Mouse (Mus musculus) heart, embryonic 14.5 days (tissue): ENCODE measurements at regions not wholly inside any gene's neighbourhood (a gene's known extent, or its start where the extent isn't known, plus 50 kb on each side); places are given as distances from the start of the nearest gene placed in this dataset.
"Not testable (repeated sequence)": the region's sequence is repeated elsewhere in the genome, so short reads cannot be mapped to it uniquely, and the experiment has no call there.

Source experiments
- ATAC-seq: fragments of 200-750 bp; cut with Nextera tagmentation; 2 replicates; pipeline ENCODE4 v1.8.0; 2017; ENCODE audit warnings: low read depth, moderate TSS enrichment; ENCODE audit not compliant: insufficient number of reproducible peaks, insufficient read depth, low FRiP score
- H3K27ac ChIP-seq, 2 experiments: fragments of 200-500 bp in 1 of 2; fragments of 300-500 bp in 1 of 2; sonication (generic) in 1 of 2; replicated peaks in 1 of 2; 2 replicates each; pipeline ENCODE4 v1.5.1; 2012 to 2014; ENCODE audit warnings: low read depth in 2 of 2, low read length in 2 of 2, control low read depth in 1 of 2, mild to moderate bottlenecking in 1 of 2, mixed read lengths in 1 of 2; ENCODE audit not compliant: control insufficient read depth in 1 of 2, insufficient read depth in 1 of 2
- H3K27me3 ChIP-seq: fragments of 300-500 bp; sonication (generic); 2 replicates; pipeline ENCODE4 v1.6.1; 2014; ENCODE audit warnings: mild to moderate bottlenecking, low read length, control low read depth; ENCODE audit not compliant: control insufficient read depth, insufficient read depth
- H3K36me3 ChIP-seq: fragments of 300-500 bp; sonication (generic); 2 replicates; pipeline ENCODE4 v1.6.1; 2014; ENCODE audit warnings: mild to moderate bottlenecking, control low read depth, low read length, mixed read lengths; ENCODE audit not compliant: control insufficient read depth, insufficient read depth
- H3K4me1 ChIP-seq, 2 experiments: fragments of 200-500 bp in 1 of 2; fragments of 300-500 bp in 1 of 2; sonication (generic) in 1 of 2; 2 replicates each; pipeline ENCODE4 v1.6.1; 2012 to 2014; ENCODE audit warnings: low read length in 2 of 2, control low read depth in 1 of 2, mixed read lengths in 1 of 2; ENCODE audit not compliant: control insufficient read depth in 2 of 2, insufficient read depth in 2 of 2
- H3K4me2 ChIP-seq: fragments of 300-500 bp; sonication (generic); 2 replicates; pipeline ENCODE4 v1.6.1; 2014; ENCODE audit warnings: mild to moderate bottlenecking, low read length
- H3K4me3 ChIP-seq, 2 experiments: fragments of 200-500 bp in 1 of 2; fragments of 300-500 bp in 1 of 2; sonication (generic) in 1 of 2; 2 replicates each; pipeline ENCODE4 v1.5.1; 2012 to 2014; ENCODE audit warnings: low read length in 2 of 2, mild to moderate bottlenecking in 2 of 2, control low read depth in 1 of 2, low read depth in 1 of 2, moderate library complexity in 1 of 2; ENCODE audit not compliant: control insufficient read depth in 1 of 2, insufficient read depth in 1 of 2
- H3K9ac ChIP-seq: fragments of 300-500 bp; sonication (generic); 2 replicates; pipeline ENCODE4 v1.6.1; 2014; ENCODE audit warnings: mild to moderate bottlenecking, low read length
- H3K9me3 ChIP-seq: fragments of 300-500 bp; sonication (generic); 2 replicates; pipeline ENCODE4 v1.6.1; 2016; ENCODE audit warnings: low read length, control low read depth; ENCODE audit not compliant: control insufficient read depth
- WGBS: fragments of 180-500 bp; shearing (Covaris S2); extraction: QIAGEN DNeasy Blood & Tissue Kit; methylation state at CpG from one replicate; pipeline ENCODE4 v1.1.7; 2014; 5-methylcytosine and 5-hydroxymethylcytosine counted together

- H3K36me3 ChIP-seq, H3K27ac ChIP-seq, H3K9me3 ChIP-seq, H3K9ac ChIP-seq, H3K4me2 ChIP-seq, H3K4me1 ChIP-seq, H3K4me3 ChIP-seq, ATAC-seq, H3K27me3 ChIP-seq: not testable (repeated sequence)
- WGBS, result 77% methylated on average over 5 of the region's 5 CpGs
These were observed 231.2 kb upstream of the Ercc4 start for GRCm38 (mm10) chr16:12878326-12878725.

GRCm38 (mm10) chr16:12880011-12880410 is 229.5 kb upstream of the Ercc4 start:
- H3K27me3 ChIP-seq, result no peaks in the 10 kb centered on the region
- no peak overlapping the region for H3K4me2 ChIP-seq
- ATAC-seq, result no peak
- H3K27ac ChIP-seq, result no peak overlapping the region
- no peak overlapping the region for H3K4me3 ChIP-seq
- no peaks in the 10 kb centered on the region for H3K36me3 ChIP-seq
- WGBS, result 68% methylated on average over 8 of the region's 8 CpGs
- H3K9me3 ChIP-seq, result no peaks in the 10 kb centered on the region
- H3K9ac ChIP-seq, result no peak overlapping the region
- H3K4me1 ChIP-seq, result no peaks in the 10 kb centered on the region; a peak in 1 of 4 replicates

- 89% methylated on average over 7 of the region's 7 CpGs for WGBS
- H3K4me3 ChIP-seq, result no peak overlapping the region
These were observed 229.0 kb upstream of the Ercc4 start for GRCm38 (mm10) chr16:12880481-12880880.

GRCm38 (mm10) chr16:12882690-12883089 is 226.8 kb upstream of the Ercc4 start:
- peaks cover 2 to 10% of the 10 kb centered on the region in 2 experiments; a peak in 3 of 4 replicates for H3K4me1 ChIP-seq
- no peak overlapping the region for H3K4me2 ChIP-seq
- H3K27ac ChIP-seq, result no peak overlapping the region
- H3K36me3 ChIP-seq, result no peaks in the 10 kb centered on the region
- no peaks in the 10 kb centered on the region for H3K27me3 ChIP-seq
- 71% methylated on average over 1 of the region's 1 CpGs for WGBS
- H3K4me3 ChIP-seq, result no peak overlapping the region
- no peak overlapping the region for H3K9ac ChIP-seq
- no peaks in the 10 kb centered on the region for H3K9me3 ChIP-seq
- no peak for ATAC-seq

More at GRCm38 (mm10) chr16:12880481-12880880, 229.0 kb upstream of the Ercc4 start:
- Histone ChIP-seq H3K4me2 (no peak overlapping the region), H3K36me3 (no peaks in the 10 kb centered on the region), H3K4me1 (no peaks in the 10 kb centered on the region; a peak in 1 of 4 replicates), H3K9me3 (no peaks in the 10 kb centered on the region), H3K27me3 (no peaks in the 10 kb centered on the region), H3K27ac (no peak overlapping the region), H3K9ac (no peak overlapping the region)
- ATAC-seq, result no peak

- no peak for ATAC-seq
- no peak overlapping the region for H3K27ac ChIP-seq
- no peak overlapping the region for H3K9ac ChIP-seq
- H3K4me2 ChIP-seq, result no peak overlapping the region
- H3K4me1 ChIP-seq, result peaks cover 2 to 10% of the 10 kb centered on the region in 2 experiments; a peak in 3 of 4 replicates
- H3K4me3 ChIP-seq, result no peak overlapping the region
- no peaks in the 10 kb centered on the region for H3K27me3 ChIP-seq
- H3K36me3 ChIP-seq, result no peaks in the 10 kb centered on the region
- no peaks in the 10 kb centered on the region for H3K9me3 ChIP-seq
- 38% methylated on average over 3 of the region's 3 CpGs for WGBS
These were observed 224.9 kb upstream of the Ercc4 start for GRCm38 (mm10) chr16:12884556-12884955.

GRCm38 (mm10) chr16:12886127-12886526 is 223.4 kb upstream of the Ercc4 start:
- Histone ChIP-seq H3K36me3 (no peaks in the 10 kb centered on the region), H3K9ac (no peak overlapping the region), H3K4me2 (no peak overlapping the region), H3K4me1 (peaks cover 2 to 10% of the 10 kb centered on the region in 2 experiments; a peak in 3 of 4 replicates), H3K27me3 (no peaks in the 10 kb centered on the region), H3K9me3 (no peaks in the 10 kb centered on the region), H3K27ac (no peak overlapping the region), H3K4me3 (no peak overlapping the region)
- WGBS, result 47% methylated on average over 1 of the region's 1 CpGs
- no peak for ATAC-seq

GRCm38 (mm10) chr16:12887381-12887780 is 222.1 kb upstream of the Ercc4 start:
- H3K9me3 ChIP-seq, result no peaks in the 10 kb centered on the region
- H3K27me3 ChIP-seq, result no peaks in the 10 kb centered on the region
- ATAC-seq, result no peak
- no peak overlapping the region for H3K27ac ChIP-seq
- H3K9ac ChIP-seq, result no peak overlapping the region
- 58% methylated on average over 2 of the region's 2 CpGs for WGBS
- peaks cover 2 to 10% of the 10 kb centered on the region in 2 experiments; a peak in 3 of 4 replicates for H3K4me1 ChIP-seq
- H3K4me2 ChIP-seq, result no peak overlapping the region
- H3K36me3 ChIP-seq, result no peaks in the 10 kb centered on the region
- no peak overlapping the region for H3K4me3 ChIP-seq

- Histone ChIP-seq H3K36me3 (no peaks in the 10 kb centered on the region), H3K27ac (no peak overlapping the region), H3K9me3 (no peaks in the 10 kb centered on the region), H3K4me3 (no peak overlapping the region), H3K4me2 (no peak overlapping the region), H3K4me1 (peaks cover 2 to 10% of the 10 kb centered on the region in 2 experiments; a peak in 3 of 4 replicates), H3K27me3 (no peaks in the 10 kb centered on the region), H3K9ac (no peak overlapping the region)
- 77% methylated on average over 1 of the region's 1 CpGs for WGBS
- no peak for ATAC-seq
These were observed 219.4 kb upstream of the Ercc4 start for GRCm38 (mm10) chr16:12890094-12890493.
